Mouse (Mus musculus): ENCODE measurements around the gene Dcun1d4. TPM values are rescaled to one million over a fixed set of nuclear protein-coding genes. Genes with fewer than 3 reads are reported as not detected.

Gene Dcun1d4
- polyA plus RNA-seq, 1 experiment: not detected

- TF ChIP-seq GATA1 (IDR thresholded peaks at IDR 0.05; ENCODE audit: low read length): no peak
- no peak for TF ChIP-seq TAL1 (IDR thresholded peaks at IDR 0.05; ENCODE audit: low read length)
- Histone ChIP-seq H3K9me3 (ENCODE audit: control insufficient read depth, low read length) (no peaks in the 10 kb centered on the region), H3K36me3 (ENCODE audit: control insufficient read depth) (peaks cover 2% of the 10 kb centered on the region), H3K4me1 (ENCODE audit: control insufficient read depth) (no peaks in the 10 kb centered on the region), H3K27me3 (ENCODE audit: control insufficient read depth) (no peaks in the 10 kb centered on the region), H3K4me3 (replicated peaks) (no peak overlapping the region)
Observed at GRCm38 (mm10) chr5:73538586-73539298, 57.9 kb downstream of the Dcun1d4 start.

DNA sequence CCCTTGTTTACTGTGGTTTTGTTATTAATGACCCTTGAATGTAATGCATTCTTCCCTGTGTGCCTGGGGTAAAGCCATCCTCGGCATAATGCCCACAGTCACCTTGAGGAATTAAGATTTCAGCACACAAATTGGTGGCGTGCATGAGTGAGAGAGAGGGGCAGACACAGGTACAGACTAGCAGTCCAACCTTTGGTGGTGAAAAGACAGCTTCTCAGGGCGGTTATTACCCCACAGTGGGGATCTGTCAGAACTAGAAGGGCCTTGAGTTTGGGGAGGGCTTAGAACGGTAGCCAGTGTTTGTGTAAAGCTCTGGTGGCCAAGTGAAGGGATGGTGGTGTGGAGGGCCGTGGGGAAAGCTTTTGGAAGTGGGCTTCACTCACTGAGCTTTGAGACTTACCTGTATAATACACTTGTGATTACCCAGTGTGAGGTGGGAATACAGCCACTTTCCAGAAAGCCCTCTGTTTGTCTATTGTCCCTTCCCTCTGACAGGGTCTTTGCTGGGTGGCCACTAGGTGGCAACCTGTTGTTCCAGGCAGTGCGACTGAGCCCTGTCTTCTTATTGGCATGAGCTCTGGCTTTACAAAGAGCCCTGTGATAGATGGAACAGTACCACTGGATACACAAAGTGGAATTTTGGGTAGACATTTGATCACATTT, 59.2 kb downstream of the Dcun1d4 start:
- no peaks in the 10 kb centered on the region for H3K9me3 ChIP-seq (ENCODE audit: control insufficient read depth, low read length)
- peaks cover 2% of the 10 kb centered on the region for H3K36me3 ChIP-seq (ENCODE audit: control insufficient read depth)
- TF ChIP-seq TAL1 (IDR thresholded peaks at IDR 0.05; ENCODE audit: low read length) (no peak), GATA1 (IDR thresholded peaks at IDR 0.05; ENCODE audit: low read length) (no peak)

DNA sequence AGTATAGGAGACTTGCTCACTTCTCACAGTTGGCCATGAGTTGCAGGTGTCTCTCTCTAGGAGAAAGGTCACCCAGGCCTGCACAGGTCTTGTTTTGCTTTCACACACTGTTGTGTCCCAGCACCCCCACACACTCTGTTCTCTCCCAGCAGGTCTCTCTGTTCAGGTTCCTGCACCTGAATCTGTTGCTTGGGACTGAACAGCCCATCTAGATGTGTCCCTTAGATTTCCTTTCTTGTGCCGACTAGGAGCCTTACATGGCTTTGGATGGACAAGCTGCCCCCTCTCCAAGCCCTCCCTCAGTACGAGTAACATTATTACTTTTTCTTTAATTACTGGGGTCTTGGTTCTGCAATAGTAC, 59.7 kb downstream of the Dcun1d4 start:
- H3K27me3 ChIP-seq (ENCODE audit: control insufficient read depth): no peaks in the 10 kb centered on the region
- H3K4me3 ChIP-seq (replicated peaks): no peak overlapping the region
- no peaks in the 10 kb centered on the region for H3K4me1 ChIP-seq (ENCODE audit: control insufficient read depth)
- H3K36me3 ChIP-seq (ENCODE audit: control insufficient read depth): peaks cover 5% of the 10 kb centered on the region
- TF ChIP-seq GATA1 (IDR thresholded peaks at IDR 0.05; ENCODE audit: low read length) (no peak), TAL1 (IDR thresholded peaks at IDR 0.05; ENCODE audit: low read length) (no peak)
- H3K9me3 ChIP-seq (ENCODE audit: control insufficient read depth, low read length): no peaks in the 10 kb centered on the region

More for the DNA sequence above, 59.2 kb downstream of the Dcun1d4 start:
- H3K4me1 ChIP-seq (ENCODE audit: control insufficient read depth): no peaks in the 10 kb centered on the region
- no peak overlapping the region for H3K4me3 ChIP-seq (replicated peaks)
- H3K27me3 ChIP-seq (ENCODE audit: control insufficient read depth): no peaks in the 10 kb centered on the region

DNA sequence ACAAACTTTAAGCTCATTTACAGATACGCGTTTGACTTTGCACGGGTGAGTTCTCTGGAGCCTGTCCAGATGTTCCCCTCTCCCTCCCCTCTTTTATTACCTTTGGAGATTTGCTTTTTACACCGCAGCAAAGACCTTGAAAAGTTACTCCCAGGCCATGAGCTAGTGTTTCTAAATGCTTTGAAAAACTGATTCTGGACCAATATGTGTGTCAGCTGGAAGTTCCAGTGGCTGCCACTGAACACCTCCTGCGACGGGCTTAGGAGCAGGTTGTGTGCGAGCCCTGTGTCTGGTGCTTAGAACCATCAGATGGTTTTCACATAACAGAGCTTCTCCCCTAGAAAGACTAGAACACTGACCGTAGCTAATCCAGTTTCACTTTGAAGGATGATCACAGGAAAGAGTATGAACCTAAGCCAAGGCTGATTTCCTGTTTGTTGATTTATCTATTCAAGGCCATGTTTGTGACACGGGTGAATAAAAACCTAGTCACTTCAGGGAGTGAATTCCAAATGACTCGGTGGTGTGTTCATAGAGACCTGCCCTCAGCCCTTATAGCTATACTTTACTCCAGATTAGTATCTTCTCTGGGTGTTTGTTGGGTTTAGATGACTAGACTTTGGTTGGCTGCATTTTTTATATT, 63.4 kb downstream of the Dcun1d4 start:
- H3K4me3 ChIP-seq (replicated peaks): no peak overlapping the region
- H3K36me3 ChIP-seq (ENCODE audit: control insufficient read depth): peaks cover 3% of the 10 kb centered on the region
- no peaks in the 10 kb centered on the region for H3K9me3 ChIP-seq (ENCODE audit: control insufficient read depth, low read length)
- no peak for TF ChIP-seq TAL1 (IDR thresholded peaks at IDR 0.05; ENCODE audit: low read length)
- no peak for TF ChIP-seq GATA1 (IDR thresholded peaks at IDR 0.05; ENCODE audit: low read length)
- H3K4me1 ChIP-seq (ENCODE audit: control insufficient read depth): no peaks in the 10 kb centered on the region
- no peaks in the 10 kb centered on the region for H3K27me3 ChIP-seq (ENCODE audit: control insufficient read depth)

DNA sequence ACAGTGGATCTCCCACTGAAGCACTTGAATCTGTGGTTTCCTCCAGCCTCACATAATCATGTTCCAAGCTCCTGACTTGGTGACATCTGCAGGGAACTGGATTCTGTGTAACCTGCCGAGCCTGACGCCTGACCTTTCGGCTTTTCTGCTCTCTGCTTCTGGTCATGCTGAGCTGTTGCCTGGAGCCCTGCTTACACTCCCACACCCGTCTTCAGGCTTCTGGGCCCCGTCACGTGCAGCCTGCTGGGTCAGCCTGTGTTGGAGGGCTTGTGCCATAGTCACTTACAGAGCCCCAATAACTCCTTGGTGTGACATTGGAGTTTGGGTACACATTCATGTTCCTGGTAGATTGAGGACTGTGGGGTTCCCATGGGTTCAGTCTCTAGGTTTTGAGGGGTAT, 64.8 kb downstream of the Dcun1d4 start:
- Histone ChIP-seq H3K36me3 (ENCODE audit: control insufficient read depth) (peaks cover 3% of the 10 kb centered on the region), H3K9me3 (ENCODE audit: control insufficient read depth, low read length) (no peaks in the 10 kb centered on the region)

DNA sequence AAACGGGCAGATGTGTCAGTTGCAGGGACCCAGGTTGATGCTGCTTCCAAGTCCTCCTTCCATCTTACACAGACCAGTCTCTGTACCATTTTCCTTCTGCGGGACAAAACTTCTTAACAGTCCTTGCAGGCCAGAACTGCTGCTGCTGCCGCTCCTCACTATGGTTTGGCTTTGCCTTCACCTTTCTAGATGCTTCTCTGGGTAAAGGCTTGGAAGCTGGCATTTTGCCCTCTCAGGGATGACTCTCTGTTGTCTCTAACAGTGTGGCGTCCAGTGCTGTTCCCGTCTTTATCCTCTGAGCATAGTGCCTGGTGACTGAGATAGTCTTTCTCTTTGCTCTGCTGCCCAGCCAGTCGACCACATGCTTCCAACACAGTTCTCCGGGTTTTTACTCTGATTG, 66.5 kb downstream of the Dcun1d4 start:
- H3K9me3 ChIP-seq (ENCODE audit: control insufficient read depth, low read length): no peaks in the 10 kb centered on the region
- no peaks in the 10 kb centered on the region for H3K27me3 ChIP-seq (ENCODE audit: control insufficient read depth)
- TF ChIP-seq GATA1 (IDR thresholded peaks at IDR 0.05; ENCODE audit: low read length) (no peak), TAL1 (IDR thresholded peaks at IDR 0.05; ENCODE audit: low read length) (no peak)
- peaks cover 3% of the 10 kb centered on the region; the same call in 1 of the 2 replicates for H3K36me3 ChIP-seq (ENCODE audit: control insufficient read depth)
- no peak overlapping the region for H3K4me3 ChIP-seq (replicated peaks)
- no peaks in the 10 kb centered on the region for H3K4me1 ChIP-seq (ENCODE audit: control insufficient read depth)

More for the DNA sequence above, 64.8 kb downstream of the Dcun1d4 start:
- Histone ChIP-seq H3K4me1 (ENCODE audit: control insufficient read depth) (no peaks in the 10 kb centered on the region), H3K27me3 (ENCODE audit: control insufficient read depth) (no peaks in the 10 kb centered on the region), H3K4me3 (replicated peaks) (no peak overlapping the region)
- TF ChIP-seq TAL1 (IDR thresholded peaks at IDR 0.05; ENCODE audit: low read length): no peak
- TF ChIP-seq GATA1 (IDR thresholded peaks at IDR 0.05; ENCODE audit: low read length): no peak

- H3K27me3 ChIP-seq (ENCODE audit: control insufficient read depth): no peaks in the 10 kb centered on the region
- H3K36me3 ChIP-seq (ENCODE audit: control insufficient read depth): peaks cover 4% of the 10 kb centered on the region
- H3K9me3 ChIP-seq (ENCODE audit: control insufficient read depth, low read length): no peaks in the 10 kb centered on the region
- no peak overlapping the region for H3K4me3 ChIP-seq (replicated peaks)
- H3K4me1 ChIP-seq (ENCODE audit: control insufficient read depth): no peaks in the 10 kb centered on the region
- no peak for TF ChIP-seq TAL1 (IDR thresholded peaks at IDR 0.05; ENCODE audit: low read length)
- no peak for TF ChIP-seq GATA1 (IDR thresholded peaks at IDR 0.05; ENCODE audit: low read length)
Observed at GRCm38 (mm10) chr5:73548237-73548636, 67.4 kb downstream of the Dcun1d4 start.

GRCm38 (mm10) chr5:73548838-73549237, 68.0 kb downstream of the Dcun1d4 start:
- Histone ChIP-seq H3K9me3 (ENCODE audit: control insufficient read depth, low read length) (no peaks in the 10 kb centered on the region), H3K27me3 (ENCODE audit: control insufficient read depth) (no peaks in the 10 kb centered on the region), H3K4me3 (replicated peaks) (no peak overlapping the region), H3K4me1 (ENCODE audit: control insufficient read depth) (no peaks in the 10 kb centered on the region), H3K36me3 (ENCODE audit: control insufficient read depth) (peaks cover 9% of the 10 kb centered on the region)
- TF ChIP-seq GATA1 (IDR thresholded peaks at IDR 0.05; ENCODE audit: low read length) (no peak), TAL1 (IDR thresholded peaks at IDR 0.05; ENCODE audit: low read length) (no peak)

DNA sequence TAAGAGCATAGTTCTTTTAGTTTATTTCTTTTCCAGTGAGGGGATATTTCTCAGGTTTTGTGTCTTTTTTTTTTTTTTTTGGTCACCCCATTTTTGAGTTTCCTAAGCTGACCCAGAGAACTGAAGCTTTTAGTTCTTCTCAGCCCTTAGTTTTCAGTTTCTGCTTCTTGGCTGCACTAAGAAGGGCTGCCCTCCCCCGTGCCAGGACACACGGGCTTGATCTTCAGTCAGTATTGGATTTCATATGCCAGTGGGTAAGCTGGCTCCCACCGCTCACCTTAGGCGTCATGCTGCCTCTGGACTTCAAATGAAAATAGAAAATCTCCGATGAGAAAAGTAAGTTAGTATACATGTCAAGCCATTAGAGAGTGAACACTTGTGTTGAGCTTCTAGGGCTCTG, 71.0 kb downstream of the Dcun1d4 start:
- peaks cover 9% of the 10 kb centered on the region for H3K36me3 ChIP-seq (ENCODE audit: control insufficient read depth)
- H3K4me1 ChIP-seq (ENCODE audit: control insufficient read depth): no peaks in the 10 kb centered on the region

More for the DNA sequence above, 71.0 kb downstream of the Dcun1d4 start:
- H3K27me3 ChIP-seq (ENCODE audit: control insufficient read depth): no peaks in the 10 kb centered on the region
- no peak overlapping the region for H3K4me3 ChIP-seq (replicated peaks)
- no peaks in the 10 kb centered on the region for H3K9me3 ChIP-seq (ENCODE audit: control insufficient read depth, low read length)
- TF ChIP-seq TAL1 (IDR thresholded peaks at IDR 0.05; ENCODE audit: low read length) (no peak), GATA1 (IDR thresholded peaks at IDR 0.05; ENCODE audit: low read length) (no peak)

Data from erythroblast, embryonic 14.5 days (primary cell).